Mouse (Mus musculus): ENCODE measurements around the gene Shank2.

The Shank2 gene

GRCm38 (mm10) chr7:144001628-144002027 lies at the start of gene Shank2:
Gene Shank2, plus strand, starts transcription at chr7:144001928.
- DNase-seq (ENCODE audit: low spot score in 2 of 2): no peak

DNA sequence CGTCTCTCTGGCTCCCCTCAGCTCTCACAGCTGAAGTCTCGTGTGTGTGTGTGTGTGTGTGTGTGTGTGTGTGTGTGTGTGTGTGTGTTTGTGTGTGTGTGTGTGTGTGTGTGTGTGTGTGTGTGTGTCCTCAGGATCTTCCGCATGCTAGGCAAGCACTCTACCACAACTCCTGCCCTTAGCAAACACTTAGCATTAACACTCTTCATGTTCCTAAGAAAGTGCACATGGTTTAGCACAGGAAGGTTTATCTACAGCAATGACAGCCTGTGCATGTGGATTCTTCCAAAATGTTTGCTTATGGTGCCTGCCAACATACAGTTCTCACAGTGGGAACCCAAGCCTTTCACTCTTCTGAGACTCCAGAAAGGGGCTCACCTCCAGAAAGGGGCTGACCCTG lies 49.6 kb upstream of the Shank2 start:
- DNase-seq (ENCODE audit: low spot score in 2 of 2): no peak

GRCm38 (mm10) chr7:143956575-143957295 lies 45.0 kb upstream of the Shank2 start:
- no peak for DNase-seq (ENCODE audit: low spot score in 2 of 2)

- DNase-seq (ENCODE audit: low spot score in 2 of 2): no peak
Observed at GRCm38 (mm10) chr7:143958030-143958565, 43.6 kb upstream of the Shank2 start.

GRCm38 (mm10) chr7:143963813-143964212 lies 37.9 kb upstream of the Shank2 start:
- DNase-seq (ENCODE audit: low spot score in 2 of 2): no peak

DNA sequence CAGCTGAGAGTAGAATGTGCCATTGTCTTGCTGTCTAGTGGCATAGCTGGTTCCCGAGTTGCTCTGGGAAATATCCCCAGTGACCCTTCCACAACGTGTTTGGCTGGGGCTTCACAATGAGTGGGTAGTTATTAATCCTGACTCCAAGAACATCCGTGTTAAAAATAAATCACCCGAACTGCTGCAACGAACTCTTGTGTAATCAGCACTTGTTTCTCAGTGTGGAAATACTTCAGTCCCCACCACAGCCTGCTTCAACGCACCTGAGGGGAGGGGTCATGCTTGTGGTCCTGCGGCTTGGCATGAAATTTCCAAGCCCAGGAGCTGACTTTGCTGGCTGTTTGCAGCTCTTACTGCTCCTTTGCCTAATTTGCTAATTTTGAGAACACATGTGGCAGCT lies 35.1 kb upstream of the Shank2 start:
- DNase-seq (ENCODE audit: low spot score in 2 of 2): no peak

GRCm38 (mm10) chr7:143977491-143977830 lies 24.3 kb upstream of the Shank2 start:
- DNase-seq (ENCODE audit: low spot score in 2 of 2): no peak

GRCm38 (mm10) chr7:143977831-143978682 lies 23.7 kb upstream of the Shank2 start:
- no peak for DNase-seq (ENCODE audit: low spot score in 2 of 2)

- DNase-seq (ENCODE audit: low spot score in 2 of 2): peak; percentile 42 to 76
Observed at GRCm38 (mm10) chr7:143978741-143979371, 22.9 kb upstream of the Shank2 start.

DNA sequence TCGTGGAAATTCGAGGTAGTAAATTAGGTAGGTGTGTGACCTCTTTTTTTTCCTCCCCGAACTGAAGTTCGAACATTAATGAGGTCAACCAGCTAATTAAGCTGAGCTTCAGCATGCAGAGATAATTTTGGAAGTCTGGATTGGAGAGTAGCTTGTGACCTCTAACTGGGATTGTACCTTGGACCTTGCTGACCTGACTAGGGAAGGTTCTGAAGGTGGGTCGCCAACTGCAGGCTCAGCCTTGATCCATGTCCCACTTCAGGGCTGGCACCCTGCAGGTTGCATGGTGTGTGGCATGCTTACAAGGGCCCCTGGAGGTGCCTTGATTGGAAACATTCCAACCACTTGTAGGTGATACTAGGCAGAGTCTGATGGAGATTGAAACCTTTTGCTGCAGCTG lies 21.7 kb upstream of the Shank2 start:
- no peak for DNase-seq (ENCODE audit: low spot score in 2 of 2)

DNA sequence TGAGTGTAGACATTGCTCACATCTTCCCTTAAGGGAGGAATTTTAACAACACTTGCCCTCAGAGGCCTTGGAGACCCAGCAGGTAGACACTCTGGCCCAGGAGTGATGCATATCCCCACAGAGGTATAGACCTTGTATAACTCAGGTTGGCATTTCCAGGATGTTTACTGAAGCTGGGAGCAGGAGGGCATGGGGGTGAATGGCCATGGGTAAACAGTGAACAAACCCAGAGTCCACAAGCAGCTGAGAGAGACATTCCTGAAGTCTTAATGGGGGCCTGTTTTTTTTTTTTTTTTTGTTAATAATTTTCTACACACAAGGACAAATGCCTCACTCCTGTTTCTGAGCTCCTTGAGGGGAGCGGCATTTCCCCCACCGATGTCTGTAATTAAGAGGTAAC lies 15.4 kb upstream of the Shank2 start:
- no peak for DNase-seq (ENCODE audit: low spot score in 2 of 2)

DNA sequence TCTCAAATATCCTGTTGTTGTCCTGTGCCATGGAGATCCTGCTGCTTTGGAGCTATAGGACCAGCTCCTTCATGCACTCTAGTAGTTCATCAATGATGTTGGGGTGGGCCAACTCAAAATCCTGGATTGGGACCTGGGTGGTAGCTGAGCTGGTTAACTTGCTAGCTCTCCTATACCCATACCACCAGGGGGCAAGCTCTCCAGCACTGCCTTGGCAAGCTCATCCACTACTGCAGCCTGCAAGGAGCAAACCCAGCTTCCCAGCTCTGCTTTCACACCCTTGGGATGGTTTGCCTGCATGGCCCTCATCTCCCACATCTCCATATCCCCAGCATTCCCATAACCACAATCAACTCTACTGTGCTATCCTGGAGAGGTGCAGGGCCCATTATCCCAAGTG lies 10.6 kb upstream of the Shank2 start:
- DNase-seq (ENCODE audit: low spot score in 2 of 2): no peak

DNA sequence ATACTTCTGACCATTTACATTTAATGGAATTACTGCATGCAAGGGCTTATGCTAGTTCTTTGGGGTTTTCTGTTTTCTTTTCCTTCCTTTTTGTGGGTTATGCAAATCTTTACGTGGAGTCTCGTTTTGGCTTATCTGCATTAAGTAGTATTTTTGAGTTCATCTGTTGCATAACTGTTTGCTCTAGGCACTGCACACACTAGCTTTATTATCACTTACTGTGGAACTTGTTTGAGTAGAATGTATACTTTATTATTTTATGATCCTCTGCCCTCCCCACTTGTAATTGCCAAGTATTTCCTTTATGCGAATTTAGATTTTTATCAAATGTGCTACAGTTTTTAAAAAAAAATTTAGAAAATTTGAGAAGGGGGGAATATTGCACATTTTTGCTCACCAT lies 2.7 kb upstream of the Shank2 start:
- no peak for DNase-seq (ENCODE audit: low spot score in 2 of 2)

DNA sequence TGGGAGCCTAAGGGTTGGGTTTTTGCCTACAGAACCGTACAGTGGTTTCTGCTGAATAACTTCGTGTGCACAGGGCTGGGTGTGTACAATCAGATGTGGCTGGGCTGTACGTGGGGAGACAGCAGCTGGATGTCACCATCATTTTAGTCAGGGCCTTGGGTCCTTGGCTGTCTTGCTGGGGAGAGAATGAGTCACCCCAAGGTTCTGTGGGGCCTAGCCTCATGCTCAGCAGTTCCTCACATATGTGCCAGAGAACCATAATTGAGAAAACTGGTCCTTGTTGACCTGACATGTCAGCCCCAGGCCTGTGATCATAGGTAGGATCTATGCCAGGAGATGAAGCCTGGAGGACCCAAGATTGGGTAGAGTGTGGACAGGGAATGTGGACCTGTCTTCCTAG lies 1.7 kb downstream of the Shank2 start:
- DNase-seq (ENCODE audit: low spot score in 2 of 2): no peak

DNA sequence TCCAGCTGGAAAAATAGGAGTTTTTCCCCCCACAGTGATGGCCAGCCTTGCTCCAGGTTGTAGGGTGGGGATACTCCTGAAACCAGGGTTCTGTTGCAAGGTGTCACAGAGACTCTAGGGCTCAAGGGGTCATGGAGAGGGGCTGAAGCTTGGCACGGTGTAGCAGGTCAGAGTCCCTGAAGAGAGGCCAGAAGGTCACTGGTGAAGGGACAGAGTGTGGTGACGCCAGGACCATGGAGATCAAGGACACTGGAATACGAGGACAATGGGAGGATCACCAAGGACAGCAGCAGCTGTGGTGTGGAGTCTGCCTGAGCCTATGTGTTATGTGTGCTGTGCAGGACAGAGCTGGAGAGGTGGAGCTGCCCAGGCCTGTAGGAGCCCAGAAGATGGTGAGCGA lies 6.4 kb downstream of the Shank2 start:
- DNase-seq (ENCODE audit: low spot score in 2 of 2): no peak

DNA sequence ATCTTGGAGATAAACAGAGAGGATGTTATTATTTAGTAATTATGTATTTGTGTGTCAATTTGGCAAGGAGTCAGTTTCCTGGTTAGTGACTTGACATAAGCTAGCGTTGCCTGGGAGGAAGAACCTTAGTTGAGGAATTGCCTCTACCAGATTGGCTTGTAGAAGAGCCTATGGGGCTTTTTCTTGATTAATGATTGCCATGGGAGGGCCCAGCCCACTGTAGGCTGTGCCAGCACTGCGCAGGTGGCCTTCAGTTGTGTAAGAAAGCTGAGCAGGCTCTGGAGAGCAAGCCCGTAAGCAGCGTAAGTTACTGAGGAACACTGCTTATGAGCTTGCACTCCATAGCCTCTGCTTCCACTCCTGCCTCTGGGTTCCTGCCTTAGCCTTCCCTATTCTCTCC lies 7.3 kb downstream of the Shank2 start:
- no peak for DNase-seq (ENCODE audit: low spot score in 2 of 2)

DNA sequence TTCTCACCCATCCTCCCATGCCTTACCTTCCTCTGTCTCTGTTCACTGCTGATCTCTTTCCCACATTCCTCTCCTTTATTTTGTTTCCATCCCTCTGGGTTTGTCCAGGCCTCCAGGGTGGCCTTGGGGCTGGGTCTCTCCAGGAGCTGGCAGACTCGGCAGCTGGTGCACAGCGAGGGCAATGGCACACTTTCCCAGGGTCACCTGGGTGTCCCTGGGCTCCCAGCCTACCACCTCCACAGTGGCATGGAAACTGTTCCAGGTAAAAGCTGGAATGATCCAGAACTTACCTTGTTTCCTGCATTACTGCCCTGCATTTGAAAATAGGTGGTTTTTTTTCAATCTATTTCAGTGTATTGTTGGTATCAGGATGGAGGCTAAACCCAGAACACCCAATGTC lies 12.8 kb downstream of the Shank2 start:
- DNase-seq (ENCODE audit: low spot score in 2 of 2): no peak

DNA sequence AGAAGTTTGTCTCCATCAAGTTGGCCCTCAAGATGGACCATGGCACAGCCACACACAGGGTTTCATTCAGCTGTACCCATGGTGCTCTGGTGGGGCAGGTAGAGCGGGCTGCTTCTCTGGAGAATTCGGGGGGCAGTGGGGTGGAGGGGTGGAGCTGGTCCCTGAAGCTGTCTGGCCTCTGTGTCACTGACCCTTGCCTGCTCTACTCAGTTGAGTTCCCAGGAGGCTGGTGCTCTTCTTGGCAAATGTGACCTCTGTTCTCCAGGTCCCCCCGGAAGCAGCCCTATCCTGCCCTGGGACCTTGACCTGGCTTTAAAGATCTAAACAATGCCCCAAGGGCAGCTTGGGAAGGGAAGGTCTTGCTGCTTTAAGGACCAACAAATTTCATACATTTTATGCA lies 20.1 kb downstream of the Shank2 start:
- DNase-seq (ENCODE audit: low spot score in 2 of 2): no peak

DNA sequence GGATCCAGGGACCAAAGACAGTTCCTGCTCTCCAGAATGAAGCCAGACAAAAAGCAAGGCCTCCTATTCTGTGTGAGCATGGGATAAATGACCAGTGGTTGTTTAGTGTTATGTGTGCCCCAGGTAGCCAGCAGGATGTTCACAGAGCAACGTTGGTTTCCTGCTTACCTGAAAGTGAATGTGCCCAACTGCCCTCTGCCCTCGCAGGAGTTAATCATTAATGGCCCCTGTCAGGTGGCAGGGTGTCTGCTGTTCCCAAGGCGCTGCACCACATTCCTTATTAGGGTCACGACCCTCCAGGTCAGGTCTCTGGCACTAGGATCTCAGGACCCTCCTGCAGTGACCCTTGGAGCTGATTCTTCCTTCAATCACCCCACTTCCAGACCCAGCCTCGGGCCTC lies 21.0 kb downstream of the Shank2 start:
- no peak for DNase-seq (ENCODE audit: low spot score in 2 of 2)

DNA sequence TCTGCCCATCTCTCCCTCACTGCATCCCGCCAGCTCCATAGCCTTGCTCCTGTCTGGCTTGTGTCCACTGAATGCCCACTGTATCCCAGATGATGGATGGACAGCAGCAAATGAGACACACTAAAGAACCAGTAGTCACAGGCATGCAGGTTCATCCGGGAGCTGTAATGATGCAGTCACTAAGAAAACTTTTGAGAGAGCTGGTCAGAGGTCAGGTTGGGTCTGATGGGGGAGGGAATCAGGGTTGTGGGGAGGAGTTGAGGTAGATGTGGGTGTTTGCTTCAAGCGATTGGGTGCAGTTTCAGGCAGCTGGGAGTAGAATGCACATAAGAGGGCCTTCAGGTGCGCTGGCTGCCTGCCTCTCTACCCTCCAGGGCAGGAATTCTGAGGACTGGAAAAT lies 21.8 kb downstream of the Shank2 start:
- DNase-seq (ENCODE audit: low spot score in 2 of 2): no peak

GRCm38 (mm10) chr7:144026024-144026752 lies 24.5 kb downstream of the Shank2 start:
- DNase-seq (ENCODE audit: low spot score in 2 of 2): no peak

DNA sequence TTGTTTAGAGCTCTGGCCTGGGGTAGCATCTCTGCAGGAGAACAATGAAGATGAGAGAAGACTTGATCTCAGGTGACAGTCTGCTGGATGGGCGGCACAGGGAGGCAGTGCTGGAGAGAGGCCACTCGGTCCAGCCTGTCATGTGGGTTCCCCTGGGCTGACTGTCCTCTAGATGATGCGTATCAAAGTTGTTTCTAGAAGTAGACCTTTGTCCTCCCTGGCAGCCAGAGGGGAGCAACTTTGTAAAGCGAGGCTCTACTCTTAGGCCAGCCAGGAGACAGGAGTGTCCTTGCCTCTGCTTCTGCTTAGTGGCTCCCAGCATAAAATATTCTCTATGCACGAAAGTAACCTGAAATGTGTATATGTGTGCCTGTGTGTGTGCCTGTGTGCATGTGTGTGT lies 27.5 kb downstream of the Shank2 start:
- no peak for DNase-seq (ENCODE audit: low spot score in 2 of 2)

Measured in thymus, postnatal 10 days (tissue).